In genomic region chr9:59725515-59725914, GRCm38 (mm10) we compare ENCODE assay signal across 20 mouse cellular contexts.
"Had no signal": no experiment of that assay in that cellular context is flagged by ENCODE, and none has a peak within 500 bp of the region (broad histone marks: within the 10 kb centered on the region; RNA-seq: fewer than 3 reads in every experiment).

No protein-coding gene starts in this region.

- H3K27ac ChIP-seq: intestine, embryonic 15.5 days; layer of hippocampus, adult 2 months; limb, embryonic 10.5 days; limb, embryonic 13.5 days; liver, embryonic 12.5 days; liver, embryonic 15.5 days; midbrain, embryonic 10.5 days; midbrain, embryonic 13.5 days; neural tube, embryonic 13.5 days; stomach, embryonic 15.5 days had no signal

- H3K36me3 ChIP-seq: intestine, embryonic 15.5 days; limb, embryonic 10.5 days; limb, embryonic 13.5 days; liver, embryonic 12.5 days; liver, embryonic 15.5 days; midbrain, embryonic 10.5 days; midbrain, embryonic 13.5 days; neural tube, embryonic 13.5 days; stomach, embryonic 15.5 days had no signal

- H3K9me3 ChIP-seq: intestine, embryonic 15.5 days; limb, embryonic 10.5 days; limb, embryonic 13.5 days; liver, embryonic 12.5 days; liver, embryonic 15.5 days; megakaryocyte, embryonic 14.5 days; midbrain, embryonic 10.5 days; midbrain, embryonic 13.5 days; neural tube, embryonic 13.5 days; stomach, embryonic 15.5 days had no signal

- H3K4me3 ChIP-seq: intestine, embryonic 15.5 days; layer of hippocampus, adult 2 months; limb, embryonic 10.5 days; limb, embryonic 13.5 days; liver, embryonic 12.5 days; liver, embryonic 15.5 days; megakaryocyte, embryonic 14.5 days; midbrain, embryonic 10.5 days; midbrain, embryonic 13.5 days; myocyte; neural tube, embryonic 13.5 days; stomach, embryonic 15.5 days had no signal

- ATAC-seq: intestine, embryonic 15.5 days; liver, embryonic 12.5 days; midbrain, embryonic 13.5 days; midbrain, embryonic 16.5 days had no signal

- H3K27me3 ChIP-seq: intestine, embryonic 15.5 days; limb, embryonic 13.5 days; midbrain, embryonic 13.5 days; stomach, embryonic 15.5 days had no signal

- H3K4me2 ChIP-seq: intestine, embryonic 15.5 days; limb, embryonic 13.5 days; liver, embryonic 12.5 days; liver, embryonic 15.5 days; midbrain, embryonic 13.5 days; neural tube, embryonic 13.5 days; stomach, embryonic 15.5 days had no signal

- H3K9ac ChIP-seq: intestine, embryonic 15.5 days; limb, embryonic 13.5 days; liver, embryonic 12.5 days; liver, embryonic 15.5 days; midbrain, embryonic 13.5 days; neural tube, embryonic 13.5 days; stomach, embryonic 15.5 days had no signal

- DNase-seq: kidney, adult 18-20 months; layer of hippocampus, adult 9-11 months; liver; retina, postnatal 1 day; right cerebral cortex, postnatal 25 days; spleen, adult 18-20 months; thymus, postnatal 36 days had no signal
